Mouse (Mus musculus) midbrain, embryonic 11.5 days (tissue): ENCODE results near the gene Rpl35a. TPM values are rescaled to one million over a fixed set of nuclear protein-coding genes. Genes with fewer than 3 reads are reported as not detected.
"Not testable (repeated sequence)": the region's sequence is repeated elsewhere in the genome, so short reads cannot be mapped to it uniquely, and the experiment has no call there.

Experiments
- ATAC-seq: fragments of 200-750 bp; cut with Nextera tagmentation; 2 replicates; pipeline ENCODE4 v1.8.0; 2017; ENCODE audit warnings: moderate TSS enrichment, moderate library complexity; ENCODE audit not compliant: low FRiP score
- DNase-seq: peaks from one replicate; pipeline ENCODE4 v3.0.0; 2015; ENCODE audit warnings: low spot score; ENCODE audit errors: missing footprints
- H3K27ac ChIP-seq: fragments of 300-500 bp; sonication (generic); 2 replicates; pipeline ENCODE4 v1.5.1; 2014; ENCODE audit warnings: low read depth, low read length
- H3K27me3 ChIP-seq: fragments of 300-500 bp; sonication (generic); 2 replicates; pipeline ENCODE4 v1.6.1; 2014; ENCODE audit warnings: mild to moderate bottlenecking, low read length, moderate library complexity, mixed read lengths; ENCODE audit not compliant: control insufficient read depth, insufficient read depth
- H3K36me3 ChIP-seq: fragments of 300-500 bp; sonication (generic); 2 replicates; pipeline ENCODE4 v1.6.1; 2014; ENCODE audit warnings: mild to moderate bottlenecking, low read length, moderate library complexity, mixed read lengths; ENCODE audit not compliant: control insufficient read depth, insufficient read depth
- H3K4me1 ChIP-seq: fragments of 300-500 bp; sonication (generic); 2 replicates; pipeline ENCODE4 v1.6.1; 2014; ENCODE audit warnings: low read length; ENCODE audit not compliant: control insufficient read depth, insufficient read depth
- H3K4me2 ChIP-seq: fragments of 300-500 bp; sonication (generic); 2 replicates; pipeline ENCODE4 v1.6.1; 2014; ENCODE audit warnings: mild to moderate bottlenecking, moderate library complexity
- H3K4me3 ChIP-seq: fragments of 300-500 bp; sonication (generic); 2 replicates; pipeline ENCODE4 v1.5.1; 2014; ENCODE audit warnings: low read depth, low read length
- H3K9ac ChIP-seq: fragments of 300-500 bp; sonication (generic); 2 replicates; pipeline ENCODE4 v1.6.1; 2014; ENCODE audit warnings: low read length
- H3K9me3 ChIP-seq: fragments of 300-500 bp; sonication (generic); 2 replicates; pipeline ENCODE4 v1.6.1; 2016; ENCODE audit warnings: low read length; ENCODE audit not compliant: control insufficient read depth
- WGBS: fragments of 180-500 bp; shearing (Covaris S2); extraction: QIAGEN DNeasy Blood & Tissue Kit; methylation state at CpG from one replicate; pipeline ENCODE4 v1.1.7; 2014; 5-methylcytosine and 5-hydroxymethylcytosine counted together
- polyA plus RNA-seq: library from polyadenylated mRNA; unstranded; fragments of >200 nt; fragmentation: Nextera tagmentation; extraction: Ambion mirVana; gene quantifications from 2 replicates; pipeline ENCODE4 v1.2.1, GENCODE M21; 2014

Rpl35a gene
- polyA plus RNA-seq, 1 experiment from 2014 or later = 861 TPM

DNA sequence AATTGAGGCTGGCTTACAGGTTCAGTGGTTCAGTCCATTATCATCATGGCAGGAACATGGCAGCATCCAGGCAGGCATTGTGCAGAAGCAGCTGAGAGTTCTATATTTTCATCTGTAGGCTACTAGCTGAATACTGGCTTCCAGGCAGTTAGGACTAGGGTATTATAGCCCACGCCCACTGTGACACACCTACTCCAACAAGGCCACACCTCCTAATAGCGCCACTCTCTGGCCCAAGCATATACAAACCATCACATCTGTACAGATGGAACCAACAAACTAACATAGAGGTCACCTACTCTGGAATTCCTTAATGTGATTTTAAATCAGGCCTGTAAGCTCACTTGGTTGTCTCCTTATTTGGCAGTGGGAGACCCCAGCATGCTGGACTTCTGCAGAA is 7.6 kb upstream of the Rpl35a start:
- no peak overlapping the region for H3K27ac ChIP-seq
- H3K9me3 ChIP-seq = no peaks in the 10 kb centered on the region
- no peak overlapping the region for H3K4me3 ChIP-seq
- no peaks in the 10 kb centered on the region for H3K36me3 ChIP-seq
- H3K4me1 ChIP-seq = no peaks in the 10 kb centered on the region
- H3K27me3 ChIP-seq = no peaks in the 10 kb centered on the region
- H3K9ac ChIP-seq = no peak overlapping the region
- no peak overlapping the region for H3K4me2 ChIP-seq
- DNase-seq (no peak), ATAC-seq (no peak)
- WGBS = 73% methylated on average over 2 of the region's 2 CpGs

DNA sequence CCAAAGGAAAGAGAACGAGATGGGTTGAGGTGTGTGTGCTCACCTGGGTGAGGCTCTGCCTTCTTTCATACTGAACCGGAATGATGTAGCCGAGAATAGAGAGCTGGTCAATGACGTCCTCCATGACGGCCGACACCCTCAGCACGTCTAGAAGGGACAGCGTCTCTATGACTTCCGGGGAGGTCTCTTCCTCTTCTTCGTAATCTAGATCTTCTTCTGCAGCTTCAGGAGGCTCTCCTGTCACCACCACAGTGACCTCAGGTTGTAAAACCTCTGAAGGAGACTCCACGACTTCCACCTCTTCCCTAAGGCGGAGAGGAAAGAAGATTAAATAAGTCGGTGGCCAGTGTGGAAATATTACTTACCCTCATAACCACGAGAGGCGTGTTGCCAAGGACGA is 6.4 kb upstream of the Rpl35a start:
- no peak overlapping the region for H3K4me3 ChIP-seq
- DNase-seq (no peak), ATAC-seq (no peak)
- WGBS = 96% methylated on average over 16 of the region's 16 CpGs
- no peaks in the 10 kb centered on the region for H3K27me3 ChIP-seq
- no peak overlapping the region for H3K27ac ChIP-seq
- H3K36me3 ChIP-seq = no peaks in the 10 kb centered on the region
- no peaks in the 10 kb centered on the region for H3K4me1 ChIP-seq
- H3K4me2 ChIP-seq = no peak overlapping the region
- no peaks in the 10 kb centered on the region for H3K9me3 ChIP-seq
- no peak overlapping the region for H3K9ac ChIP-seq

DNA sequence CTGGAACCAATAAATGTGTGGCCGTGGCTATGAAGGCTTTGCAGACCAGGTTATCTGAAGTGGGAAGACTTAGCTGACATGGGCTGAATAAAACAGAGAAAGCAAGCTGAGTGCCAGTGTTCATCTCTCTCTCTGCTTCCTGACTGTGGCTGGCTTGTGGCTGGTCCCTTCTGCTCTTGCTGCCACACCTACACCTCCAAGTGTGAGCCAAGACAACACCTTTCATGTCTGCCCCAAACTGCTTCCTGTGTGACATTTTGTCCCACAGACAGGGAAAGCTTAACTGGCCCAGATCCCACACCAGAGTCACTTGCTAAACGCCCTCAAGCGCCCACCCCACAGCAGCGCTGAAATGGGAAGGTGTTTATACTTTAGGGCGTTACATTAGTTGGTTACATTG is 3.1 kb upstream of the Rpl35a start:
- Histone ChIP-seq H3K4me1 (peaks cover 9% of the 10 kb centered on the region), H3K27ac (no peak overlapping the region), H3K9me3 (no peaks in the 10 kb centered on the region), H3K36me3 (no peaks in the 10 kb centered on the region), H3K9ac (no peak overlapping the region), H3K27me3 (no peaks in the 10 kb centered on the region), H3K4me3 (no peak overlapping the region), H3K4me2 (no peak overlapping the region)
- no peak for ATAC-seq
- WGBS = 77% methylated on average over 5 of the region's 5 CpGs
- no peak for DNase-seq

DNA sequence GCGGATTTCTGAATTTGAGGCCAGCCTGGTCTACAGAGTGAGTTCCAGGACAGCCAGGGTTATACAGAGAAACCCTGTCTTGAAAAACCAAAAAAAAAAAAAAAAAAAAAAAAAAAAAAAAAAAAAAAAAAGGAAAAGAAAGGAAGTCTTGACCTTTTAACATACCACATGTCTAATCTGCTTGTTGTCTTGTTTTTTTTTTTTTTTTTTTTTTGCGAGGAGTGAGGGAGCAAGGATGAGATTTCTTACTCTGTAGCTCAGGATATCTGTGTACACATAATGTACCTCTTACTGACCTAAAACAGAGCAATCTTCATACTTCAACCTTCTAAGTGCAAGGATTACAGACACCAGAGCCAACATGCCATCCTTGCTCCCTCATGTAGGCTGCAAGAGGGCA is 1.3 kb upstream of the Rpl35a start:
- H3K4me3 ChIP-seq, H3K27ac ChIP-seq, H3K9ac ChIP-seq, H3K4me2 ChIP-seq, H3K27me3 ChIP-seq, H3K36me3 ChIP-seq, H3K9me3 ChIP-seq, DNase-seq, ATAC-seq: not testable (repeated sequence)
- WGBS = 75% methylated on average over 2 of the region's 2 CpGs
- peaks cover 10% of the 10 kb centered on the region for H3K4me1 ChIP-seq

DNA sequence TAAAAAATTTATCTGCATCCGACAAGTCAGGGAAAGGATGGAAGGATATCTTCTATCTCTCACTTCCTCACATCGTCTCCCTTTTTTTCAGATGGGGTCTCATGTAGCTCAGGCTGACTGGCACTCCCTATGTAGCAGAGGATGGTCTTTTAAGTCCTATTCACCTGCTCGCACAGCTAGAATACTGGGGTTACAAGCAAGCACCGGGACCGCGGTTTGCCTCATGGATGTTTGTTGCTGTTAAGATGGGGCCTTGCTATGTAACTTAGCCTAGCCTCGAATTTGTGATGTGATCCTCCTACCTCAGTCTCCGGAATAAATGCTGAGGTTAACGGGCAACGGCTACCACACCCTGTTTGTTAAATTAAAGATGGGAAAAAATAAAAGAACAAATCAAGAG is 598 bp upstream of the Rpl35a start:
- peaks cover 10% of the 10 kb centered on the region for H3K4me1 ChIP-seq
- 24% methylated on average over 10 of the region's 10 CpGs for WGBS
- DNase-seq = no peak
- peak overlapping the region; percentile 54; the same call in 1 of the 2 replicates for H3K9ac ChIP-seq
- H3K36me3 ChIP-seq = peaks cover 12% of the 10 kb centered on the region; the same call in 1 of the 2 replicates
- peak overlapping the region; percentile 65 for H3K4me2 ChIP-seq
- no peaks in the 10 kb centered on the region for H3K9me3 ChIP-seq
- ATAC-seq = peak; percentile 45; the same call in 1 of the 2 replicates
- no peak overlapping the region for H3K27ac ChIP-seq
- H3K27me3 ChIP-seq = no peaks in the 10 kb centered on the region
- H3K4me3 ChIP-seq = peak overlapping the region; percentile 62

DNA sequence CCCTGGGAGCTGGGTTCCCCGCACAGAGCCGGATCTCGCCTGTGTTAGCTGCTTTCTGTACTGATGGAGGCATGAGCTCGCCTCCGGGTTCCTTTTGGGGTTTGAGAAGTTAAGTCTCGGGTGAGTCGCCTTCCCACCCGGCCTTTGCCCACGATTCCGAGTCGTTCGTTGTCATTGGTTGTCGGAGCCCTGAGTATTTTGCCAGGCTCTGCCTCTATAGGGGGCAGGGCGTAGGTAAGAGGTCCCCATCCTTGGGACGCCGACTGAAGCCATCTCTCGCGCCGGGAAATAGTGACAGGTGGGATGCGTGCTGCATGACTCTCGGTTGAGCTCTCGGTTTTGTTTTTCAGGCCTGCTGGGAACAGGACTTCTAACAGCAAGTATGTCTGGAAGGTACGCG is 533 bp downstream of the Rpl35a start:
- 1% methylated on average over 24 of the region's 24 CpGs for WGBS
- Histone ChIP-seq H3K36me3 (peaks cover 12% of the 10 kb centered on the region; the same call in 1 of the 2 replicates), H3K4me1 (peaks cover 11% of the 10 kb centered on the region), H3K27ac (peak overlapping the region; percentile 87), H3K9me3 (no peaks in the 10 kb centered on the region), H3K9ac (peak overlapping the region; percentile 89), H3K4me3 (peak overlapping the region; percentile 62), H3K4me2 (peak overlapping the region; percentile 65), H3K27me3 (no peaks in the 10 kb centered on the region)
- DNase-seq = no peak
- peak; percentile 31 for ATAC-seq

DNA sequence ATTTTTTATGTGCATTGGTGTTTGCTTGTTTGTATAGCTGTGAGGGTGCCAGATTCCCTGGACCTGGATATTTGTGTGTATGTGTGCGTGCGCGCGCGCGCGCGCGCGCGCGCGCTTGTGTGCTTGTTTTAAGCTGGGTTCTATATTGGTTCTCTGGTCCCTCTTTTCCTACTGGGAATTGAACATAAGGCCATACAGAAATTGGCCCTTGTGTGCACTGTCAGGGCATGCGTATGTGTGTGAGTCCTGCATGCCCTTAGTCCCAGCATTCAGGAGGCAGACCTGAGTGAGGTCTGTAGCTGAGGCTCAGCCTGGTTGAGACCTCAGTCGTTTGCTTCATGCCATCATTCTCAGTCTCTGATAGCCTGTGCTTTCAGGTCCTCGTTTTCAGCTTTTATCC is 1.8 kb downstream of the Rpl35a start:
- Histone ChIP-seq H3K9ac (no peak overlapping the region), H3K36me3 (peaks cover 12% of the 10 kb centered on the region; the same call in 1 of the 2 replicates), H3K9me3 (no peaks in the 10 kb centered on the region), H3K4me1 (peaks cover 16% of the 10 kb centered on the region), H3K27ac (no peak overlapping the region), H3K4me2 (peak overlapping the region; percentile 65), H3K4me3 (peak overlapping the region; percentile 14; the same call in 1 of the 2 replicates), H3K27me3 (no peaks in the 10 kb centered on the region)
- WGBS = 91% methylated on average over 16 of the region's 16 CpGs
- DNase-seq (no peak), ATAC-seq (no peak)

DNA sequence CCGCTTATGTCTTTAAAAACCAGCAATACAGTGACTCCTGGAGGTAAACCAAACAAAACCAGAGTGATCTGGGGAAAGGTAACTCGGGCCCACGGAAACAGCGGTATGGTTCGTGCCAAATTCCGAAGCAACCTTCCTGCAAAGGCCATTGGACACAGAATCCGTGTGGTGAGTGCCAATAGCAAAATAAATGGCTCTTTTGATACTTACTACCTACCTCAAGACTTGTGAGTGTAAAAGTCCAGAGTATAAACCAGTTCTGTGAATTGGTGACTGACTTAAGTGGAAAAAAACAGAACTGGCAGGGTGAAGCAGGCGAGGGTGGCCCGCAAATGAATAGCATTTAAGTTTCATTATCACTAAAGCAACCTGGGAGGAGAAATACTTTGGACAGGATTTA is 2.4 kb downstream of the Rpl35a start:
- not testable (repeated sequence) for DNase-seq, H3K9me3 ChIP-seq, H3K27ac ChIP-seq, ATAC-seq, H3K4me2 ChIP-seq, H3K4me3 ChIP-seq, H3K9ac ChIP-seq, H3K27me3 ChIP-seq
- H3K4me1 ChIP-seq = peaks cover 22% of the 10 kb centered on the region
- H3K36me3 ChIP-seq = peaks cover 12% of the 10 kb centered on the region; the same call in 1 of the 2 replicates
- WGBS = 92% methylated on average over 9 of the region's 9 CpGs

DNA sequence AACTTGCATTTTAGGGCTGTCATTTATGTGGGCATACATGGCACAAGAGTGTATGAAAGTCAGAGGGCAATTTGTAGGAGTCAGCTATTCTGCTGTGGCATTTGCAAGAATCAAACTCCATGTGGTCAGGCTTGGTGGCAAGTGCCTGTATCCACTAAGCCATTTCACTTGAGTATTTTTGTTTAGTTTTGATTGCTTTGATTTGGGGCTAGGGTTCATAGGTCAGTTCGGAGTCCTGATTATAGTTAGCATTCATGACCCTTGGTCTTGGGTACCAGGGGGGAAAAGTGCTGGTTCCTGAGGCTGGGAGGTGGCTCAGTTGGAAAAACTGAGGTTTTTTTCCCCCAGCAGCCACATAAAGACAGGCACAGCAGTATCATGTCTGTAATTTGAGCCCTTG is 3.2 kb downstream of the Rpl35a start:
- Histone ChIP-seq H3K4me1 (peaks cover 26% of the 10 kb centered on the region), H3K4me2 (no peak overlapping the region), H3K36me3 (peaks cover 12% of the 10 kb centered on the region; the same call in 1 of the 2 replicates), H3K27ac (no peak overlapping the region), H3K9ac (no peak overlapping the region), H3K27me3 (no peaks in the 10 kb centered on the region), H3K4me3 (no peak overlapping the region), H3K9me3 (no peaks in the 10 kb centered on the region)
- 91% methylated on average over 1 of the region's 1 CpGs for WGBS
- no peak for ATAC-seq
- no peak for DNase-seq
